Mouse (Mus musculus) MN1 (cell line): ENCODE data around the gene Map3k19.

Experiments used
- DNase-seq: peaks from one replicate; pipeline ENCODE4 v3.0.0-alpha.2; 2016; ENCODE audit warnings: low spot score

The Map3k19 gene

GRCm38 (mm10) chr1:127796752-127797151, 58.1 kb downstream of the Map3k19 start:
- DNase-seq = no peak

- no peak for DNase-seq
These were observed 58.5 kb downstream of the Map3k19 start for GRCm38 (mm10) chr1:127796341-127796740.

DNA sequence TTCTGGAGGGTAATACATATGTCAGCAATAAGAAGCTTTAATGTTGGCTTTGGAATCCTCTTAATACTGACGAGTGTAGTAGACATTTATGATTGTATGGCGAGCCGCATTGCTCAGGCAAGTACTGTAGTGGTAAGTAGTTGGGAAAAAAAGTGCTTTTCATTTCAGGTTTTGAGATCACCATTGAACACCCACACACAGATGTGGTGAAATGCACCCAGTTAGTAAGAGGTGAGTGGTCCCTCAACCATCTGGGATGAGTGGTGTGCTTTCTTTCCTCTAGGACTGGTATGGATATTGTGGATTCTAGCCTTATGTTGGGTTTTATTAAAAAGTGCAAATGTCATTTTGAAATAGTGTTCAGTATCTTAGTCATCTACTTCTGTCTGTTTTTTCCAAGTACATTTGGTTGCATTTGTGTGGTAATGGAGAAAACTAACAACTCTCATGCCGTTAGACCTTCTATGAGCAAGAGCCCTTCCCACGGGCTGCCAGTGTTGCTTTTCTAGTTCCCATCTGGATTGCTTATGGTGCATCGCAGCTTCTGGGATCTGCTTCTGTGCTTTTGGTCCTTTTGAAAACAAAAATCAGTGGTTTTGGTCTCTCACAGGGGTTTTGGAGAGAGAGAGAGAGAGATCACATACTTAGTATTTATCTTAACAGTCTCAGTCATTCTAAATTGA, 59.6 kb downstream of the Map3k19 start:
- DNase-seq = no peak

DNA sequence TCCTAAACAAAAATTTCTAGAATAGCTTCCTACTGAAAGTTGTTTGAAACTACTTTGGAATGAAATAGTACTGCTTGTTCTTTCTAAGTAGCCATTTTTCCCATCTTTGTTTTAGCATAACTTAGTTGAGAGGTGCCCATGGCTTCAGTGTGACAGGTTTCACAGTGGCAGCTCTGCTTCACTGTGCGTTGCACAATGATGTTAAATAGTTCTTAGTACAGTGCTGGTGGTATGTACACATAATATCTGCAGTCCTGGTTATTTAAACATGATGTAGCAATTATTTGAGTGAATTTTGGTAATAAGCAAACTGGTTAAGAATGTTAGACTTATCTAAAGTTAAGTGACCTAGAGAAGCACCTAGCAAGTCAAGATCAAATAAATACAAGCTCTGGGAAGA, 61.4 kb downstream of the Map3k19 start:
- DNase-seq = no peak

GRCm38 (mm10) chr1:127788943-127789342, 65.9 kb downstream of the Map3k19 start:
- DNase-seq = no peak

GRCm38 (mm10) chr1:127785882-127786281, 68.9 kb downstream of the Map3k19 start:
- DNase-seq = no peak

- no peak for DNase-seq
These were observed 71.0 kb downstream of the Map3k19 start for GRCm38 (mm10) chr1:127783862-127784261.

DNA sequence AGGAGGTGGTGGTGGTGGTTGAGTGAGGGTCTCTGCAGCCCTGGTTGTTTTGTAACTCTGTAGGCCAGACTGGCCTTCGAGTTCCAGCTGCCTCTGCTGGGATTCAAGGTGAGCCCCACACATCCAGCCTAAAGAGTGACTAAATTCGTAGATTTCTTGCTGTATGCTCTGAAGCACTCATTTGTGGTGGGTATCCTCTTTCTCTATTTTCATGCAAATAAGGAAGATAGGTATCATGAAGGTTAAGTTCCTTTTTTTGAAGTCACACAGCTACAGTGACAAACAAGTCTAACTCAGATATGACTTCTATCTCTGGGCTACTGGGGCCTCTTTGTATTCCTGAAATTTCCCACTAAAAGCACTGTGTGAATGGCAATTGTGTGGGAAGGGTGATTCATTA, 74.0 kb downstream of the Map3k19 start:
- DNase-seq = no peak

- DNase-seq = no peak
These were observed 74.7 kb downstream of the Map3k19 start for GRCm38 (mm10) chr1:127780142-127780541.

- no peak for DNase-seq
These were observed 76.2 kb downstream of the Map3k19 start for GRCm38 (mm10) chr1:127778611-127779010.

DNA sequence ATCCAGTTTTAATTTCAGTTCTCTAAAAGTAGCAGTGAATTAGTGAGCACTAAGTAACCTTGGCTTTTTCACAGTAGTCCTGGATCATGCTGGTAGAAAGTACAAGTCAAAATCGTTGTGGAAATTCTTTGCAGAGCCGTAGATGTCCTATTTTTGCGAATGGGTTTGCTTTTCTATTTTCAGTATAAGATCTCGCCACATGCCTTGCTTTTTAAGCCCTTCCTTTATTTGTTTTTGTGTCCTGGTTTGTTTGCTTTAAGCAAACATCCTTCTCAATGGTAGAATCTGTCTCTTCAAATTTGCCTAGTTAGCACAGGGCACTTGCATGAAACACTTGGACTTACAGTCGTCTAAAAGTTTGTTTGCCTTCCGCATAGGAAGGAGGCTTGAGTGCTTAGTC, 78.6 kb downstream of the Map3k19 start:
- DNase-seq = no peak

DNA sequence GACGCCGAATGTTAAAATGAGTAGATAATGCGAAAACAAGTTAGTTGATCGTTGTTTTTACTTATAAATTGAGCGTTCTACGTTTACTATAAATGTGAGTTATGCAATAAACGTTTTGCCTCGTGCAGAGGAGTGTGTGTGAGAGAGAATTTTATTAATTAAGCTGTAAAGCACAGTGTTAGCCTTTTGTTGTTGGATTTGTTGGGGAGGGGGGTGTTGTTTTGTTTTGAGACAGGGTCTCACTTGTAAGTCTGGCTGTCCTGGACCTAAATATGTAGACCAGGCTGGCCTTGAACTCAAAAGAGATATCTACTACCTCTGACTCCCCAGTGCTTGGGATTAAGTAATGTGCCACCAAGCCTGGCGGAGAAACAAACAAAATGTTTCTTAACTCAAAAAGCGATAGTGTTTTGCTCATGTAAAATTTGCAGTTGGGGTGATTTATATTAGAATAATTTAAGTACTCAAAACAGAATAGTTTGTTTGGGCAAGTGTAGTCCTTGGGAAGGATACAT, 79.6 kb downstream of the Map3k19 start:
- DNase-seq = no peak

GRCm38 (mm10) chr1:127774501-127774880, 80.3 kb downstream of the Map3k19 start:
- peak; percentile 62 for DNase-seq

DNA sequence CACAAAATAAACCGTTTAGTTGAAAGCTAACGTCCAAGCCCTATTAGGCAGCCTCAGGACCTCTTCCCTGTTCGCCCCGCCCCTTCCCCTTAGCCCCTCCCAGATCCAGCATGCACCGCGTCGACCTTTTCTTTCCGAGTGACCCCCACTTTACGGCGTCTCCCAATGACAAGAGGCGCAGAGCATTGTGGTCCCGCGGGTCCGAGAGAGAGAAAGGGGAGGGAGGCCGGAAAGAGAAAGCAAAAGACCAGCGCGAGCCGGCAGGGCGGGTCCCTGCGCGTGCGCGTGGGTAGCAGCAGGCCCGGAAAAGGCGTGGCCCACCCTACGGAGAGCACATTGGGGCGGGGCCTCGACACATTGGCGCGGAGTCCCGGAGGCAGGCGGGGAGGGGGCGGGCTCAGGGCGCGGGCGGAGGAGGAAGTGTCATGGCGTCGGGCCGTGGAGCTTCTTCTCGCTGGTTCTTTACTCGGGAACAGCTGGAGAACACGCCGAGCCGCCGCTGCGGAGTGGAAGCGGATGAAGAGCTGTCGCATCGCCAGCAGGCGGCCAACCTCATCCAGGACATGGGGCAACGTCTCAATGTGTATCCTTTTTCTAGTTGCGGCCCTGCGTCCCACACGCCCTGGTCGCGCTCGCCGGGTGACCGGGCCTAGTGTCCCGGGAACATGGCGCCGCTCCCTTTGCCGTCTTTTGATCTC, 80.9 kb downstream of the Map3k19 start, which contains the start of gene Ccnt2:
Gene Ccnt2 (plus strand): TSS at position 362 of the 698 bp plus-strand sequence.
- DNase-seq = peak; percentile 99

DNA sequence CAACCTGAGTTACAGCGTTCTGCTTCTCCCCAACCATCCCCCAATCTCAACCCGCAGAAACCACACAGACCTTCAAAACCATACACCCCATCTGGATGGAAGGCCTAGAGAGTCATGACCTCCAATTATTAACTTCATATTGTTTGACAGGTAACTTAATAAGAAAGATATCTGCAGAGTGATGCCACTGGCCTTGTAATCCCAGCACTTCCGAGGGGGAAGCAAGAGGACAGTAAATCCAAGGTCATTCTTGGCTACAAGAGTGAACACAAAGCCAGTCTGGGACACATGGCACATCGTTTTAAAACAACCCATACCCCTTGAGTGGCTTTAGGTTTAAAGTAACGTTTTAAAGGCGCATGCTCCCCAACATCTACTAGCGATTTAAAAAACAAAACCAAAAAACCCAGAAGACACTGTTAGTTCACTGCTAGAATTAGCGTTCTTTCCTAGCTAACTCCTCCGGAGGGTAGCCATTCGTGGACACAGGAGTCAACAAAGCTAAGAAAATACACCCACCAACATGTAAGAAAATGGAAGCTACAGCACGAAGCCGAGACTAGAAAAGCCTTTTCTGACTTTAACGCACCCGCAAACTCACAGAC, 81.5 kb downstream of the Map3k19 start:
- DNase-seq = no peak

DNA sequence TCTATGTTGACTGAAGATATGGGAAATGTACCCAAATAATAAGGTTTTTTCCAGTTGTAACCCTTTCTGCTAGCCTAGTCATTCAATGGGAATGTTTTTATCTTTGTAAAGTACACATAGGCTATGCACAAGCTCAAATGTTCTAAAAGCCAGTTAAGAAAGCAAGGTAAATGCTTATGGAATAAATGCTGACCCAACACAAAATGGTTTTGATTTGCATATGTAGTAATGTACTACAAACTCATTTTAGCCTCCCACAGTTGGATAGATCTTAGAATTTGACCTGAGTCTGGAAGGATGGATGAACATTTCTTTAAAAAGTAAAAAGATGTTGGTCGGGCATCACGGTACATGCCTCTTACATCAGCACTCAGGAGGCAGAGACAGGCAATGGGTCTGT, 88.1 kb downstream of the Map3k19 start:
- DNase-seq = no peak

DNA sequence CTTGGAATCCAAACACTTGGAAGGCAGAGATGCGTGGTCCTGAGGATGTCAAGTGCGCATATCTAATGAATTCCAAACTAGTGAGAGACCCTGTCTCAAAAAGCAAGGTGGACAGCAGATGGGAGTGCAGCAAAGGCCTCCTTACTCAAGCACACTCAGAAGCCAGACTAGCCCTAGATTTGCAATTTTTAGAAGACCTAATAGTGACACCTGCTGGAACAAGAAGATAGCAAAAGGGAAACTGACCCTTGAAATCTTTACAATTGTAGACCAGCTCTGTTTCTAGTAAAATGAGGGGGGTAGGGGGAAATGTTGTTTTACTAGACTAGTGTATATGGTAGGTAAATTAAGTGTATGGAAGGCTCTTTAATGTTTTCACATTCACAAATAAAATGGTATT, 89.4 kb downstream of the Map3k19 start:
- peak; percentile 71 for DNase-seq
